Mouse (Mus musculus) neutrophil, adult 59 days (primary cell): Measurements from ENCODE around the gene Wdr25. TPM values are rescaled to one million over a fixed set of nuclear protein-coding genes. Genes with fewer than 3 reads are reported as not detected.

Experiments used
- total RNA-seq, 2 experiments: library from RNA; stranded (reverse); gene quantifications; 1 replicate in 1 of 2; 2 replicates in 1 of 2; pipeline ENCODE4 v1.2.4; 2023

Gene Wdr25
- total RNA-seq, result 1 to 10 TPM; 5.6 to 6.1 TPM

DNA sequence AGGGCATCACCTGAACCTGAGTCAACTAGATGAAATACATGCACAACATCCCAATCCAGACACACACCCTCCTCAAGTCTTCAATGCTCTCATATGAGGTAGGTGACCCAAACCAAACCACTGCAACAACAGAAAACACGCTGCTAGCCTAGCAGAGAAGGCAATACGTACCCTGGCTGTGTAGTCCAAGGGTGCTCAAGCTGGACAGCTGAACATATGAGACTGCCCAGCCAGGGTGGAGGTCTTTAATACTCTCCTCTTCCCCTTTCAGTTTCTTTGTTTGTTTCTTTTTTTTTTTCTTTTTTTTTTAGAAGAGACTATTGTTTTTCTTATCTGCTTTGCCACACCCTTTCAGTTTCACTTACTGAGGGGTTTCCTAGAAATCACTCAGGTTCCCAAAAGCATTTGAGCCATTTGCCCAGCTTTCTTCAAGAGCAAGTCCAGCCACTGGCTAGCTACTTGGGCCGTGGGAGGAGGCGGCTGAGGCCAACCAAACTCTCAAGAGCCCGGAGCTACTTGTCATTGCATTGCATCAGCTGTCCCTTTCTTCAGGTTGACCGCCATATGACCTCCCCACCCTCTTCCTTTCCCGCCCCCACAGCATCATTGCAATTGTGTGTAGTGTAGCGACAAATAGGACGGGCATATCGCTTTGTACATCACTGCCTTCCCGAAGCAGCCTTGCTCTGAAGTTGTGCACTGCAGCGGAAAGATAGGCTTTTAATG, at the start of gene Wdr25:
Wdr25 (plus strand) TSS at position 643 of the 726 bp plus-strand sequence.

DNA sequence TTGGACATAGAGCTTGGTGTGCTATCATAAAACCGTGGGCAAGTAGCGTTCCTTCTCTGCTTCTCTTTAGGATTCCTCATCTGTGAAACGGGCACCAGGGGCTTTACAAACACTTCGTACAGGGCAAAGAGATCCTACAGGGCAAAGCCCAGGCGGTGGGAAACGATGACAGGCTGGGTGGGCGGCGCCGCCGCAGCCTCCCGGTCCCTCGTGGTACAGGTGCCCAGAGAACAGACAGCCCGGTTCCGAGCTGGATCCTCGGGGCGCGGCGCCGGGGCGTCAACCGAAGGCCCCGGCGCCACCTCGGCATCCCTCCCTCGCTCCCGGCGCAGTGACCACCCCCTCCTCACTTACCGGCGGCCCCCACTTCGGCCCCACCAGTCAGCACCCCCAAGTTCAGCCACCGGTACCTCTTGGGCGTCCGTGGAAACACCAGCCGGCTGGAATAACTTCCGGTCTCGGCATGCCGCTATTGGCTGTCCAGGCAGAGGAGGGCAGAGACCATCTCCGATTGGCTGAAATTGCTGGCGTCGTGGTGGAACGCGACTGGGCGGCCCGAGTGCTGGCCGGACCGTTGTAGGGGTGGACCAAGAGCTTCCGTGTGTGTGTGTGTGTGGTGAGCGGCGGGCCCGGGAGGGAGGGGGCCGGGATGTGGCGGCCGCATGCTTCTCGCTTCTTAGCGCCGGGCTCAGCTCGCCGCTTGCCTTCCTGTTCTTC, 442 bp downstream of the Wdr25 start, which contains the start of gene Wars:
Wars (minus strand) TSS at position 460 of the 717 bp plus-strand sequence.

DNA sequence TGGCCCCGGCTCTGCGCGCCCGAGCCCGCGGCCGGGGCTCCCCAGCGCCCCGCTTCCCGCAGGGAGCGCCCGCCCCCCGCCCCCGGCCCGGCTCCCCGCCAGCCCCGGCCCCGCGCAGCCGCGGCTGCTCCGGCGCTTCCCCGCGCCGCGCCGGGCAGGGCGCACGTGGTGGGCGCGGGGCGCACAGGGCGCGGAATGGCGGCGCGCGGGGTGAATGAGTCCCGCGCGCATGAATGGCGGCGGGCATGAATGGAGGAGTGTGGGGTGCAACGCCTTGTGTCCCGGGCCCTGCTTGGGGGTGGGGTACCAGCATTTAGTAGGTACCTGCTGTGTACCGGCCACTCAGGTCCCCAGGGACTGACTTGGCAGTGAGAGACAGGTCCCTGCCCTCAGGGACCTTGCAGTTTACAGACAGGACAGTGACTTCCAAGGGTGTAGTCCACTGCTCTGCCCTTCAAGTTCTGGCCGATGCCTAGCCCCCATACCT, 174.8 kb downstream of the Wdr25 start, which contains the start of gene Begain:
Begain (minus strand) TSS at position 51 of the 487 bp plus-strand sequence.

Other genes starting within 250 kb of the Wdr25 start
- not detected for gene Degs2, start 191.3 kb upstream of the Wdr25 start, total RNA-seq
- gene Yy1, start 100.7 kb upstream of the Wdr25 start, total RNA-seq, result 10 to 100 TPM; 60.6 to 66.7 TPM
- gene Slc25a29, start 57.7 kb upstream of the Wdr25 start, total RNA-seq, result 1 to 10 TPM; 2.6 to 3.2 TPM
- gene Slc25a47, start 57.6 kb upstream of the Wdr25 start, total RNA-seq, result 1 to 10 TPM; 1.1 to 2.1 TPM
- gene Wars, start 543 bp downstream of the Wdr25 start, total RNA-seq, result 10 to 100 TPM; 22.0 to 22.5 TPM
- not detected for gene Begain, start 174.6 kb downstream of the Wdr25 start, total RNA-seq